Comparison of ENCODE assay signal across 8 mouse cellular contexts in the genomic region with DNA sequence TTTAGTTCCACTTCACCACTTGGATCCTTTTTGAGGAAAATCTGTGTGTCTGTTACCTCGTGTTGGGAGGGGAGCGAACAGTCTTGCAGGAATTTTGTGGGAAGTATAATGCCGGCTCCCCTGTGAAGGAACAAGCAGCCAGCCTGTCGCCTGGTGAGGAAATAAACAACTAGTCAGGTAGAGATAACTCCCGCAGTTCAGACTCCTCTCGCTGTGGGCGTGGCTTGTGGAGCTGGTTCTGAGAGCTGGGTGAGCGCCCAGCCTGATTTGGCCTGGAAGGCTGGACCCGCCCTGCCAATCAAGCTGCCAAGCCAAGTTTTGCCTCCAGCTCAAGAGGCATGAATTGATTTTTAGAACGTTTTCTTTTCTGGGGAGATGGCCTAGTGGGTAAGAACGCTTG. TPM values are rescaled to one million over a fixed set of nuclear protein-coding genes. Genes with fewer than 3 reads are reported as not detected.
DNase-seq lines count a peak whose midpoint lies in the region; ATAC-seq lines count a peak whose summit lies in the region.

No protein-coding gene starts in this region.

- H3K4me2 ChIP-seq in intestine, embryonic 16.5 days (ENCODE audit: low read depth, low read length) = peak overlapping the region; percentile 99

- ATAC-seq in granulocyte monocyte progenitor cell, adult 5-6 weeks (replicated peaks; ENCODE audit: poor library complexity, severe bottlenecking) = peak; percentile 44
- peak; percentile 96 for ATAC-seq in intestine, embryonic 16.5 days
- ATAC-seq in inflammation-experienced regulatory T-cells, adult 6 months = no peak

- H3K4me3 ChIP-seq in intestine, embryonic 16.5 days (ENCODE audit: low read length) = peak overlapping the region; percentile 57
- peak overlapping the region; percentile 84 for H3K4me3 ChIP-seq in megakaryocyte, embryonic 14.5 days (replicated peaks)

- H3K27ac ChIP-seq in intestine, embryonic 16.5 days (ENCODE audit: low read length) = no peak overlapping the region

- DNase-seq in adrenal gland, postnatal 10 days = peak; percentile 86
- DNase-seq in embryo, embryonic 11 days = peak; percentile 82
- peak; percentile 56 to 66 for DNase-seq in left cerebral cortex, postnatal 25 days (ENCODE audit: low spot score in 2 of 2)
- peak; percentile 57 for DNase-seq in right cerebral cortex, postnatal 25 days

- intact Hi-C loops in left cerebral cortex, postnatal 25 days (cut with DNase I) = no loop called here

- H3K9ac ChIP-seq in intestine, embryonic 16.5 days (ENCODE audit: low read depth, low read length) = peak overlapping the region; percentile 65

- no peaks in the 10 kb centered on the region for H3K36me3 ChIP-seq in intestine, embryonic 16.5 days (ENCODE audit: control insufficient read depth, insufficient read depth, low read length)
- H3K36me3 ChIP-seq in megakaryocyte, embryonic 14.5 days (replicated peaks; ENCODE audit: low read length) = no peaks in the 10 kb centered on the region

- WGBS in intestine, embryonic 16.5 days = under 1% methylated on average over 11 of the region's 11 CpGs

- no peaks in the 10 kb centered on the region for H3K9me3 ChIP-seq in intestine, embryonic 16.5 days (ENCODE audit: control insufficient read depth, low read length)
- 0 out of 2 replicates have a peak, but pooled peaks cover 4% of the 10 kb centered on the region for H3K9me3 ChIP-seq in megakaryocyte, embryonic 14.5 days

- H3K27me3 ChIP-seq in intestine, embryonic 16.5 days (replicated peaks; ENCODE audit: control insufficient read depth, insufficient read depth, low read length) = peaks cover 2% of the 10 kb centered on the region; the same call in 1 of the 2 replicates
- H3K27me3 ChIP-seq in megakaryocyte, embryonic 14.5 days (replicated peaks) = peaks cover 49% of the 10 kb centered on the region

- peaks cover 8% of the 10 kb centered on the region for H3K4me1 ChIP-seq in intestine, embryonic 16.5 days (ENCODE audit: control insufficient read depth, insufficient read depth, low read length)
- peaks cover 16% of the 10 kb centered on the region for H3K4me1 ChIP-seq in megakaryocyte, embryonic 14.5 days

RNA-seq across cellular contexts. Expression of a gene that starts 0.6 kb away (rescaled TPM):
- under 1 TPM; 0.39 to 0.48 TPM for total RNA-seq in adrenal gland, postnatal 10 days (2021)
- not detected in 2 replicates for total RNA-seq in granulocyte monocyte progenitor cell, adult 5-6 weeks (2014; fragmentation: Nextera tagmentation)
- total RNA-seq in granulocyte monocyte progenitor cell, adult 5-6 weeks (2017) = not detected in 2 replicates
- polyA plus RNA-seq in intestine, embryonic 16.5 days (2015; fragmentation: Nextera tagmentation; extraction: Ambion mirVana) = 0.15 and 0.20 TPM in 2 replicates
- total RNA-seq in left cerebral cortex, postnatal 25 days (2021) = 1 to 10 TPM; 7.6 to 9.2 TPM
- polyA plus RNA-seq in megakaryocyte, embryonic 14.5 days (2012; ENCODE audit: insufficient read depth, low replicate concordance) = not detected in 2 replicates
- not detected for polyA plus RNA-seq in inflammation-experienced regulatory T-cells, adult 6 months (2017; shearing (Covaris generic))

Comparison
In these comparisons a context has a peak if more than half of its experiments do, and no peak if none do; other contexts are left out.
1. RNA of a gene that starts 0.6 kb away (total RNA-seq): 7.6 to 9.2 TPM in left cerebral cortex, postnatal 25 days; 0.39 to 0.48 TPM in adrenal gland, postnatal 10 days and not detected in granulocyte monocyte progenitor cell, adult 5-6 weeks; every median in the first group is over 4 times any median in the second.
2. Peak in every context shown above with its lines, with median percentiles within 50 percentile points of each other: DNase-seq.